Mouse (Mus musculus): ENCODE results near the gene Stmn1. TPM values are rescaled to one million over a fixed set of nuclear protein-coding genes. Genes with fewer than 3 reads are reported as not detected.

Stmn1 gene
- polyA plus RNA-seq, 1 experiment from 2014 or later, result 360 TPM

GRCm38 (mm10) chr4:134453619-134454400 is 14.3 kb upstream of the Stmn1 start:
- 62% methylated on average over 33 of the region's 34 CpGs for WGBS (ENCODE audit: insufficient replicate concordance)
- Histone ChIP-seq H3K36me3 (ENCODE audit: control insufficient read depth, insufficient read depth) (no peaks in the 10 kb centered on the region), H3K9me3 (replicated peaks; ENCODE audit: control insufficient read depth, low read length) (no peaks in the 10 kb centered on the region), H3K27ac (ENCODE audit: low read length) (no peak overlapping the region), H3K4me3 (ENCODE audit: low read depth, low read length) (no peak overlapping the region), H3K4me2 (ENCODE audit: low read depth, low read length) (no peak overlapping the region), H3K27me3 (ENCODE audit: control insufficient read depth, insufficient read depth, low read depth, low read length) (peaks cover 9% of the 10 kb centered on the region), H3K4me1 (ENCODE audit: control insufficient read depth, low read depth, low read length) (peaks cover 4% of the 10 kb centered on the region; the same call in 1 of the 2 replicates), H3K9ac (ENCODE audit: low read depth, low read length) (no peak overlapping the region)
- no peak for ATAC-seq (ENCODE audit: low read depth)

GRCm38 (mm10) chr4:134455310-134455709 is 12.8 kb upstream of the Stmn1 start:
- Histone ChIP-seq H3K36me3 (ENCODE audit: control insufficient read depth, insufficient read depth) (no peaks in the 10 kb centered on the region), H3K4me2 (ENCODE audit: low read depth, low read length) (no peak overlapping the region), H3K27me3 (ENCODE audit: control insufficient read depth, insufficient read depth, low read depth, low read length) (peaks cover 5% of the 10 kb centered on the region), H3K27ac (ENCODE audit: low read length) (no peak overlapping the region), H3K4me3 (ENCODE audit: low read depth, low read length) (no peak overlapping the region), H3K9ac (ENCODE audit: low read depth, low read length) (no peak overlapping the region), H3K4me1 (ENCODE audit: control insufficient read depth, low read depth, low read length) (peaks cover 7% of the 10 kb centered on the region), H3K9me3 (replicated peaks; ENCODE audit: control insufficient read depth, low read length) (no peaks in the 10 kb centered on the region)
- ATAC-seq (ENCODE audit: low read depth), result no peak
- 16% methylated on average over 6 of the region's 6 CpGs for WGBS (ENCODE audit: insufficient replicate concordance)

- H3K4me2 ChIP-seq (ENCODE audit: low read depth, low read length), result no peak overlapping the region
- no peak; the same call in 1 of the 2 replicates for ATAC-seq (ENCODE audit: low read depth)
- WGBS (ENCODE audit: insufficient replicate concordance), result 32% methylated on average over 7 of the region's 7 CpGs
These were observed 10.8 kb upstream of the Stmn1 start for GRCm38 (mm10) chr4:134457130-134457825.

GRCm38 (mm10) chr4:134458856-134459255 is 9.3 kb upstream of the Stmn1 start:
- 66% methylated on average over 5 of the region's 5 CpGs for WGBS (ENCODE audit: insufficient replicate concordance)
- no peaks in the 10 kb centered on the region; the same call in 1 of the 2 replicates for H3K27me3 ChIP-seq (ENCODE audit: control insufficient read depth, insufficient read depth, low read depth, low read length)
- H3K27ac ChIP-seq (ENCODE audit: low read length), result no peak overlapping the region
- H3K4me2 ChIP-seq (ENCODE audit: low read depth, low read length), result no peak overlapping the region
- peaks cover 7% of the 10 kb centered on the region for H3K4me1 ChIP-seq (ENCODE audit: control insufficient read depth, low read depth, low read length)
- ATAC-seq (ENCODE audit: low read depth), result no peak
- no peaks in the 10 kb centered on the region for H3K9me3 ChIP-seq (replicated peaks; ENCODE audit: control insufficient read depth, low read length)
- no peak overlapping the region for H3K9ac ChIP-seq (ENCODE audit: low read depth, low read length)
- H3K4me3 ChIP-seq (ENCODE audit: low read depth, low read length), result no peak overlapping the region
- H3K36me3 ChIP-seq (ENCODE audit: control insufficient read depth, insufficient read depth), result no peaks in the 10 kb centered on the region

More at GRCm38 (mm10) chr4:134457130-134457825, 10.8 kb upstream of the Stmn1 start:
- Histone ChIP-seq H3K27ac (ENCODE audit: low read length) (no peak overlapping the region), H3K36me3 (ENCODE audit: control insufficient read depth, insufficient read depth) (no peaks in the 10 kb centered on the region), H3K27me3 (ENCODE audit: control insufficient read depth, insufficient read depth, low read depth, low read length) (no peaks in the 10 kb centered on the region; the same call in 1 of the 2 replicates), H3K9ac (ENCODE audit: low read depth, low read length) (no peak overlapping the region), H3K4me1 (ENCODE audit: control insufficient read depth, low read depth, low read length) (peaks cover 7% of the 10 kb centered on the region), H3K9me3 (replicated peaks; ENCODE audit: control insufficient read depth, low read length) (no peaks in the 10 kb centered on the region), H3K4me3 (ENCODE audit: low read depth, low read length) (no peak overlapping the region)

- ATAC-seq (ENCODE audit: low read depth), result no peak
- Histone ChIP-seq H3K4me3 (ENCODE audit: low read depth, low read length) (no peak overlapping the region), H3K4me1 (ENCODE audit: control insufficient read depth, low read depth, low read length) (peaks cover 6% of the 10 kb centered on the region), H3K4me2 (ENCODE audit: low read depth, low read length) (no peak overlapping the region), H3K9me3 (replicated peaks; ENCODE audit: control insufficient read depth, low read length) (no peaks in the 10 kb centered on the region), H3K27ac (ENCODE audit: low read length) (no peak overlapping the region), H3K27me3 (ENCODE audit: control insufficient read depth, insufficient read depth, low read depth, low read length) (no peaks in the 10 kb centered on the region), H3K9ac (ENCODE audit: low read depth, low read length) (no peak overlapping the region), H3K36me3 (ENCODE audit: control insufficient read depth, insufficient read depth) (no peaks in the 10 kb centered on the region)
- WGBS (ENCODE audit: insufficient replicate concordance), result 20% methylated on average over 10 of the region's 10 CpGs
These were observed 7.8 kb upstream of the Stmn1 start for GRCm38 (mm10) chr4:134460277-134460676.

GRCm38 (mm10) chr4:134461252-134461651 is 6.9 kb upstream of the Stmn1 start:
- no peaks in the 10 kb centered on the region for H3K36me3 ChIP-seq (ENCODE audit: control insufficient read depth, insufficient read depth)
- no peak for ATAC-seq (ENCODE audit: low read depth)
- WGBS (ENCODE audit: insufficient replicate concordance), result 44% methylated on average over 5 of the region's 5 CpGs
- H3K4me1 ChIP-seq (ENCODE audit: control insufficient read depth, low read depth, low read length), result peaks cover 3% of the 10 kb centered on the region
- H3K9me3 ChIP-seq (replicated peaks; ENCODE audit: control insufficient read depth, low read length), result no peaks in the 10 kb centered on the region
- H3K9ac ChIP-seq (ENCODE audit: low read depth, low read length), result no peak overlapping the region
- H3K4me2 ChIP-seq (ENCODE audit: low read depth, low read length), result no peak overlapping the region
- H3K27ac ChIP-seq (ENCODE audit: low read length), result no peak overlapping the region
- H3K4me3 ChIP-seq (ENCODE audit: low read depth, low read length), result no peak overlapping the region
- no peaks in the 10 kb centered on the region for H3K27me3 ChIP-seq (ENCODE audit: control insufficient read depth, insufficient read depth, low read depth, low read length)

- Histone ChIP-seq H3K4me3 (ENCODE audit: low read depth, low read length) (no peak overlapping the region), H3K27me3 (ENCODE audit: control insufficient read depth, insufficient read depth, low read depth, low read length) (no peaks in the 10 kb centered on the region), H3K4me2 (ENCODE audit: low read depth, low read length) (no peak overlapping the region), H3K9me3 (replicated peaks; ENCODE audit: control insufficient read depth, low read length) (no peaks in the 10 kb centered on the region), H3K9ac (ENCODE audit: low read depth, low read length) (no peak overlapping the region), H3K27ac (ENCODE audit: low read length) (no peak overlapping the region), H3K36me3 (ENCODE audit: control insufficient read depth, insufficient read depth) (peaks cover 3% of the 10 kb centered on the region), H3K4me1 (ENCODE audit: control insufficient read depth, low read depth, low read length) (peaks cover 13% of the 10 kb centered on the region)
- 57% methylated on average over 12 of the region's 12 CpGs for WGBS (ENCODE audit: insufficient replicate concordance)
- no peak for ATAC-seq (ENCODE audit: low read depth)
These were observed 2.3 kb upstream of the Stmn1 start for GRCm38 (mm10) chr4:134465789-134466188.

- Histone ChIP-seq H3K27ac (ENCODE audit: low read length) (no peak overlapping the region), H3K4me3 (ENCODE audit: low read depth, low read length) (no peak overlapping the region), H3K27me3 (ENCODE audit: control insufficient read depth, insufficient read depth, low read depth, low read length) (no peaks in the 10 kb centered on the region), H3K9me3 (replicated peaks; ENCODE audit: control insufficient read depth, low read length) (no peaks in the 10 kb centered on the region), H3K4me1 (ENCODE audit: control insufficient read depth, low read depth, low read length) (peaks cover 14% of the 10 kb centered on the region), H3K9ac (ENCODE audit: low read depth, low read length) (no peak overlapping the region), H3K4me2 (ENCODE audit: low read depth, low read length) (no peak overlapping the region), H3K36me3 (ENCODE audit: control insufficient read depth, insufficient read depth) (peaks cover 10% of the 10 kb centered on the region)
- ATAC-seq (ENCODE audit: low read depth), result no peak
- WGBS (ENCODE audit: insufficient replicate concordance), result 55% methylated on average over 11 of the region's 11 CpGs
These were observed 1.5 kb upstream of the Stmn1 start for GRCm38 (mm10) chr4:134466381-134467262.
